Mouse (Mus musculus) heart, adult 2 months (tissue): ENCODE results near the gene Wdr83os. TPM values are rescaled to one million over a fixed set of nuclear protein-coding genes. Genes with fewer than 3 reads are reported as not detected.

Experiments used
- DNase-seq, 2 experiments: peaks; one replicate each; pipeline ENCODE4 v3.0.0; 2021
- H3K27ac ChIP-seq: fragments of 200-600 bp; 2 replicates; pipeline ENCODE4 v1.8.1; 2022
- H3K27me3 ChIP-seq: fragments of 200-500 bp; 2 replicates; pipeline ENCODE4 v1.6.1; 2012; ENCODE audit warnings: mild to moderate bottlenecking, low read length, inconsistent platforms, mixed read lengths; ENCODE audit not compliant: control insufficient read depth, insufficient read depth
- H3K36me3 ChIP-seq: fragments of 200-500 bp; 2 replicates; pipeline ENCODE4 v1.6.1; 2012; ENCODE audit warnings: low read length, inconsistent platforms; ENCODE audit not compliant: control insufficient read depth, insufficient read depth
- H3K4me1 ChIP-seq: fragments of 200-500 bp; 2 replicates; pipeline ENCODE4 v1.6.1; 2011; ENCODE audit warnings: low read length; ENCODE audit not compliant: control insufficient read depth, insufficient read depth
- H3K4me3 ChIP-seq: fragments of 200-600 bp; 2 replicates; pipeline ENCODE4 v1.8.1; 2022
- H3K79me2 ChIP-seq: fragments of 200-500 bp; replicated peaks from 2 replicates; pipeline ENCODE4 v1.6.1; 2012; ENCODE audit warnings: mild to moderate bottlenecking, inconsistent platforms, low read length, moderate library complexity, mixed read lengths; ENCODE audit not compliant: control insufficient read depth, insufficient read depth
- H3K9ac ChIP-seq: fragments of 200-500 bp; 2 replicates; pipeline ENCODE4 v1.6.1; 2012; ENCODE audit warnings: low read depth, mild to moderate bottlenecking, control low read depth, inconsistent platforms, low read length, mixed read lengths
- CTCF ChIP-seq: fragments of 200-600 bp; IDR thresholded peaks from 2 replicates; pipeline ENCODE4 v1.8.1; 2022; ENCODE audit warnings: antibody characterized with exemption, mild to moderate bottlenecking, moderate library complexity
- EP300 ChIP-seq: fragments of 200-500 bp; IDR thresholded peaks from 2 replicates; pipeline ENCODE4 v1.6.1; 2011; ENCODE audit warnings: low read depth, low read length, control low read depth; ENCODE audit not compliant: insufficient read depth
- POLR2A ChIP-seq: fragments of 200-500 bp; IDR thresholded peaks from 2 replicates; pipeline ENCODE4 v1.6.1; 2011; ENCODE audit warnings: mild to moderate bottlenecking, low read depth, low read length, control low read depth; ENCODE audit not compliant: insufficient read depth
- WGBS: fragments of 180-500 bp; shearing (Covaris S2); methylation state at CpG from one replicate; pipeline ENCODE4 v1.1.7; 2018; 5-methylcytosine and 5-hydroxymethylcytosine counted together
- intact Hi-C: fragments of 180-260 bp; cut with DNase I; formaldehyde crosslinking; loops from one replicate; pipeline ENCODE4 v1.15.1; 2025
- polyA plus RNA-seq: library from polyadenylated mRNA; depleted of rRNA; stranded (reverse); fragments of >200 nt; gene quantifications from 2 replicates; pipeline ENCODE4 v1.2.3, GENCODE M21; 2012
- total RNA-seq, 2 experiments: library from RNA; stranded (reverse); gene quantifications; 2 replicates each; pipeline ENCODE4 v1.2.3; 2021

The Wdr83os gene
- total and polyA plus RNA-seq, 3 experiments: 39.0 to 99.3 (median 41.4) TPM

DNA sequence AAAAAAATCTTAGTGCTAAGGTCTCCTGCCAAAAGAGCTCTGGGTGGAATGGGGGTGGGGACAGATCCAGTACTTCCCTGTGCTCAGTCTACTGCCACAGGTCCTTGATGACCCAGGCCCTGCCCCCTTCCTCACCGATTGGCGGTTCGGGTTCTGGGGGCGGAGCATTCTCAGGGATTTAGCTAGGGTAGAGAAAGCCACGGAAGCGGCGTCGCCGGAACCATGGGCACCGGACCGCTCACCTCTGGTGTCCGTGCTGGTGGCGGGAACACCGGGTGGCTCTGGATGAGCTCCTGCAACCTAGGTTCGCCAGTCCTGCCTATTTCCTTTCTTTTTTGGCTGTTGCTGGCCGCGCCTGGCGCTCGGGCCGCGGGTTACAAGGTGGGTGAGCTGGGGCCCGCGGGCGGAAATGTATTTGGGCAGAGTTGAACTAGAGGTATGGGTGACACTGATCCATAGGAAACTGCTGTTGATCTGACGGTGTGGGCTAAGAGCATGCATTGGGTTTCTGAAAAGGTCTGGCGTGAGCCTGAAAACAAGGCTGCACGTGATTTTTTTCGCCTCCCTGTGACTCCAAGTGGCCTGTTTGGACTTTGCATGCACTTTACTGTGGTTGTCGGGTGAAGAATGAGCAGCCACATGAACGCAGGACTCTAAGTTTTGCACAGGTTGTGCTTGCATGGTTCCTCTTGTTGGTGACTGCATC, 2.7 kb downstream of the Wdr83os start, which contains the start of gene Man2b1:
Man2b1 (plus strand) TSS at position 163 of the 706 bp plus-strand sequence.
- Histone ChIP-seq H3K27me3 (no peaks in the 10 kb centered on the region), H3K79me2 (peaks cover 3% of the 10 kb centered on the region; the same call in 1 of the 2 replicates), H3K36me3 (no peaks in the 10 kb centered on the region), H3K4me3 (peak within 1 kb of the TSS; percentile 68), H3K27ac (peak within 1 kb of the TSS; percentile 81), H3K4me1 (peaks cover 9% of the 10 kb centered on the region), H3K9ac (peak within 1 kb of the TSS; percentile 77)
- peak; percentile 89 to 92 for DNase-seq
- under 1% methylated on average over 30 of the region's 30 CpGs for WGBS
- intact Hi-C loops: loop anchor here (5.0 kb wide), 3 partner anchors 34 to 426 kb away; partner anchors contain the start of genes Orc6 and Vps35
- TF ChIP-seq EP300 (no peak; the same call in 1 of the 2 replicates), CTCF (peak; percentile 50), POLR2A (peak; percentile 95)

DNA sequence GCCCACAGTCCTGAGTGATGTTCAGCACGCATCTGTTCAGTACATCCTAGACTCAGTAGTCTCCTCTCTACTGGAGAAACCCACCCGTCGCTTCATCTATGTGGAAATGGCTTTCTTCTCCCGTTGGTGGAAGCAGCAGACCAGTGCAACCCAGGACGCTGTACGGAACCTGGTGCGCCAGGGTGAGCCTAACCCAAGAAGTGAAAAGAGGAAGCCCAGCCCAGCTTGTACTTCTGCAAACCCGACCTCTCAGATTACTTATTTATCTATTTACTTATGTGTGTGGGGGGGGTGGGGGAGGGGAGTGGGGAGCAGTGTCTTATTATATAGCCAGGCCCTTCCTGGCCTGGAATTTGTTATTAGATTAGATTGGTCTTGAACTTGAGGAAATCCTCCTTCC, 4.1 kb downstream of the Wdr83os start:
- Histone ChIP-seq H3K4me1 (peaks cover 9% of the 10 kb centered on the region), H3K4me3 (no peak overlapping the region), H3K36me3 (no peaks in the 10 kb centered on the region), H3K27ac (no peak overlapping the region), H3K27me3 (no peaks in the 10 kb centered on the region), H3K9ac (no peak overlapping the region), H3K79me2 (peaks cover 3% of the 10 kb centered on the region; the same call in 1 of the 2 replicates)
- WGBS: 82% methylated on average over 8 of the region's 8 CpGs
- no peak for TF ChIP-seq POLR2A
- no peak for TF ChIP-seq EP300
- TF ChIP-seq CTCF: no peak
- intact Hi-C loops: loop anchor here (5.0 kb wide), 3 partner anchors 33 to 427 kb away; partner anchors contain the start of genes Orc6 and Vps35
- DNase-seq: peak in 1 of 2 experiments; percentile 35

DNA sequence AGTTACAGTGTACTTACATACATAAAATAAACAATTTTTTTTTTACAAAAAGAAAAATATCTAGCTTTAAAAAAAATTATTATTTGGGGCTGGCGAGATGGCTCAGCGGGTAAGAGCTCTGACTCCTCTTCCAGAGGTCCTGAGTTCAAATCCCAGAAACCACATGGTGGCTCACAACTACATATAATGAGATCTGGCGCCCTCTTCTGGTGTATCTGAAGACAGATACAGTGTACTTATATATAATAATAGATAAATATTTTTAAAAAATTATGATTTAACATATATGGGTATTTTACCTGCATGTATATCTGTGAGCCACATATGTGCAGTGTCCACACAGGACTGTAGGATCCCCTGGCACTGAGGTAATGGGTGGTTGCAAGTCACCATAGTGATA, 5.7 kb downstream of the Wdr83os start:
- peaks cover 8% of the 10 kb centered on the region for H3K4me1 ChIP-seq
- no peaks in the 10 kb centered on the region for H3K27me3 ChIP-seq
- H3K79me2 ChIP-seq: no peaks in the 10 kb centered on the region
- H3K4me3 ChIP-seq: no peak overlapping the region
- TF ChIP-seq CTCF: peak; percentile 61
- no peak for TF ChIP-seq EP300
- H3K27ac ChIP-seq: no peak overlapping the region
- no peak overlapping the region for H3K9ac ChIP-seq
- 83% methylated on average over 3 of the region's 3 CpGs for WGBS
- no peaks in the 10 kb centered on the region for H3K36me3 ChIP-seq
- intact Hi-C loops: no loop called here
- no peak for DNase-seq

DNA sequence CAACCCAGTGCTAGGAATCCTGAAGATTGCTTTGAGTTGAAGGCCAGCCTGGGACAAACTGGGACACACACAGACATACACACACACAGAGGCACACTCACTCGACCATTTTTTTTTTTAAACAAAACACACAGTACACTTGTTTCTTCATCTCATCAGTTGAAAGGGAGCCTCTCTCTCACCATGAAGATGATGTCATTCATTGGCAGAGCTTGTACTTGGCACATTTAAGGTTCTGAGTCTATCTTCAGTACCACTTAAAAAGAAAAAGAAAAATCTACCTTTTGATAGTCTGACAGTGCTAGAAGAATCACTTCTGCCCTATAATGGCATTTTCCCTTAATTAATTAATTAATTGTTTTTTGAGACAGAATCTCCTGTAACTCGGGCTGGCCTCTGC, 8.2 kb downstream of the Wdr83os start:
- Histone ChIP-seq H3K4me3 (no peak overlapping the region), H3K4me1 (peaks cover under 1% of the 10 kb centered on the region), H3K36me3 (no peaks in the 10 kb centered on the region), H3K27me3 (no peaks in the 10 kb centered on the region), H3K9ac (no peak overlapping the region), H3K27ac (no peak overlapping the region), H3K79me2 (no peaks in the 10 kb centered on the region)
- TF ChIP-seq EP300 (no peak), CTCF (no peak), POLR2A (no peak)
- WGBS: 74% methylated on average over 2 of the region's 2 CpGs
- intact Hi-C loops: no loop called here
- no peak for DNase-seq

DNA sequence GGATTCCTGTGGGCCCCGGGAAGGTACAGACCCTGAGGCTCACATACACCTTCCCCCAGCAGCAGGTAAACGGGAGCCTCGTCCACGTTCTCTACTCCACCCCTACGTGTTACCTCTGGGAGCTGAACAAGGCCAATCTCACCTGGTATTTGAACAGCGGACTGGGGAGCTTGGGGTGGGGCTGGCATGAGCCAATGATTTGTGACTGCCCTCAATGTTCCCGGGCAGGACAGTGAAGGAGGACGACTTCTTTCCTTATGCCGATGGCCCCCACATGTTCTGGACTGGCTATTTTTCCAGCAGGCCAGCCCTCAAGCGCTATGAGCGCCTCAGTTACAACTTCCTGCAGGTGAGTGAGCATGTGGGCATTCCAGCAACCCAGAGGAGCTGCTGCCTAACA, 10.3 kb downstream of the Wdr83os start:
- Histone ChIP-seq H3K4me1 (no peaks in the 10 kb centered on the region), H3K27ac (no peak overlapping the region), H3K79me2 (no peaks in the 10 kb centered on the region), H3K36me3 (no peaks in the 10 kb centered on the region), H3K27me3 (no peaks in the 10 kb centered on the region), H3K9ac (no peak overlapping the region), H3K4me3 (no peak overlapping the region)
- no peak for DNase-seq
- intact Hi-C loops: no loop called here
- WGBS: 91% methylated on average over 11 of the region's 11 CpGs
- no peak for TF ChIP-seq POLR2A
- no peak for TF ChIP-seq CTCF

DNA sequence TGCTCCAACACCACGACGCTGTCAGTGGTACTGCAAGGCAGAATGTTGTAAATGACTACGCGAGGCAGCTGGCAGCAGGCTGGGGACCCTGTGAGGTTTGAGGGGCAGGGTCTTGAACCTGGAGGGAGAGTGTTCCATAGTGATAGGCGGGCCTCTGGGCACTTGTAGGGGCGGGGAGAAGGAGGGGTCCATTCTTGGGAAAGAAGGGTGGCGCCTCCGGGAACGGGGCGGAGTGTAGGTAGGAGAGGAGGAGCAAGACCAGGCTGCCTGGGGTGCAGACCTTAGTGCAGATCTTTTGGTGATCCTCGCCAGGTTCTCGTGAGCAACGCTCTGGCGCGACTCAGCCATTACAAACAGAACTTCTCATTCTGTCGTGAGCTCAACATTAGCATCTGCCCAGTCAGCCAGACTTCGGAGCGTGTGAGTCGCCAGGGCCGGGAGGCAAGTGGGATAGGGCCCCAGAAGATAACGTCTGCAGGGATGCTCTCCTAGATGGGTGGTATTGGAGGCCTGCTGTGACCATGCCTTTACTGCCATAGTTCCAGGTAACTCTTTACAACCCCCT, 11.1 kb downstream of the Wdr83os start:
- Histone ChIP-seq H3K27ac (no peak overlapping the region), H3K27me3 (no peaks in the 10 kb centered on the region), H3K9ac (no peak overlapping the region), H3K79me2 (no peaks in the 10 kb centered on the region), H3K36me3 (no peaks in the 10 kb centered on the region), H3K4me1 (no peaks in the 10 kb centered on the region), H3K4me3 (no peak overlapping the region)
- no peak for TF ChIP-seq POLR2A
- TF ChIP-seq CTCF: no peak
- no peak for TF ChIP-seq EP300
- 57% methylated on average over 21 of the region's 21 CpGs for WGBS
- intact Hi-C loops: no loop called here
- peak in 1 of 2 experiments; percentile 15 for DNase-seq
